Mouse (Mus musculus): Measurements from ENCODE around the gene Xpo6.

- no peak for TF ChIP-seq CTCF (IDR thresholded peaks at IDR 0.05; ENCODE audit: extremely low read depth, insufficient read depth, insufficient read length, insufficient replicate concordance)
- TF ChIP-seq POLR2A (IDR thresholded peaks at IDR 0.05; ENCODE audit: low read depth, low read length): no peak
Observed at GRCm38 (mm10) chr7:126180956-126181355, 19.3 kb downstream of the Xpo6 start.

Data from spleen, adult 2 months (tissue).